Mouse (Mus musculus) lung, embryonic 14.5 days (tissue): ENCODE data around the gene Dock8. TPM values are rescaled to one million over a fixed set of nuclear protein-coding genes. Genes with fewer than 3 reads are reported as not detected.

ENCODE experiments used
- ATAC-seq: fragments of 200-750 bp; cut with Nextera tagmentation; 2 replicates; pipeline ENCODE4 v1.8.0; 2017; ENCODE audit warnings: mild to moderate bottlenecking, moderate TSS enrichment, moderate library complexity; ENCODE audit not compliant: insufficient read depth
- DNase-seq: peaks from one replicate; pipeline ENCODE4 v3.0.0-alpha.2; 2015
- H3K27ac ChIP-seq: fragments of 300-500 bp; sonication (generic); 2 replicates; pipeline ENCODE4 v1.5.1; 2014; ENCODE audit warnings: low read depth, mild to moderate bottlenecking, moderate library complexity
- H3K27me3 ChIP-seq: fragments of 300-500 bp; sonication (generic); 2 replicates; pipeline ENCODE4 v1.6.1; 2014; ENCODE audit warnings: low read length, control low read depth; ENCODE audit not compliant: insufficient read depth
- H3K36me3 ChIP-seq: fragments of 300-500 bp; sonication (generic); 2 replicates; pipeline ENCODE4 v1.6.1; 2014; ENCODE audit warnings: control low read depth; ENCODE audit not compliant: insufficient read depth
- H3K4me1 ChIP-seq: fragments of 300-500 bp; sonication (generic); 2 replicates; pipeline ENCODE4 v1.6.1; 2014; ENCODE audit warnings: antibody characterized with exemption, control low read depth; ENCODE audit not compliant: insufficient read depth
- H3K4me2 ChIP-seq: fragments of 300-500 bp; sonication (generic); 2 replicates; pipeline ENCODE4 v1.6.1; 2014; ENCODE audit warnings: mild to moderate bottlenecking
- H3K4me3 ChIP-seq: fragments of 300-500 bp; sonication (generic); 2 replicates; pipeline ENCODE4 v1.5.1; 2014; ENCODE audit warnings: low read depth, low read length
- H3K9ac ChIP-seq: fragments of 300-500 bp; sonication (generic); 2 replicates; pipeline ENCODE4 v1.6.1; 2014
- H3K9me3 ChIP-seq: fragments of 300-500 bp; sonication (generic); 2 replicates; pipeline ENCODE4 v1.6.1; 2016; ENCODE audit warnings: low read depth, low read length, control low read depth
- CTCF ChIP-seq: IDR thresholded peaks from 2 replicates; pipeline ENCODE4 v1.5.1; 2016; ENCODE audit warnings: antibody characterized with exemption, low read depth
- WGBS: fragments of 180-500 bp; shearing (Covaris S2); extraction: QIAGEN DNeasy Blood & Tissue Kit; methylation state at CpG from one replicate; pipeline ENCODE4 v1.1.7; 2014; 5-methylcytosine and 5-hydroxymethylcytosine counted together
- polyA plus RNA-seq: library from polyadenylated mRNA; unstranded; fragments of >200 nt; fragmentation: Nextera tagmentation; extraction: Ambion mirVana; gene quantifications from 2 replicates; pipeline ENCODE4 v1.2.1, GENCODE M21; 2014

Dock8 gene
- polyA plus RNA-seq, 1 experiment from 2014 or later: 4.4 TPM

DNA sequence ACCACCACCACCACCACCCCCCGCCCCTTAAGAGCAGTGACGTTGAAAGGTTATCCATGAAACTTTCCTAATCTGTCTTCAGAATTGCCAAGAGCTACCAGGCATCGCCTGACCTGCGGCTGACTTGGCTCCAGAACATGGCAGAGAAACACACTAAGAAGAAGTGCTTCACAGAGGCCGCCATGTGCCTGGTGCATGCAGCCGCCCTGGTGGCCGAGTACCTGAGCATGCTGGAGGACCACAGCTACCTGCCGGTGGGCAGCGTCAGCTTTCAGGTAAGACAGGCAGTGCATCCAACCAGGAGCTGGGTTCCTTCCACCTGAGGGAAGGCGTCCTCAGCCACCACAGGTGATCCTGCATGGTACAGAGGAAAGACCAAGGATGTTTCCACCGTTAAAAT is 177.4 kb downstream of the Dock8 start:
- Histone ChIP-seq H3K9me3 (no peaks in the 10 kb centered on the region), H3K4me3 (no peak overlapping the region), H3K27ac (no peak overlapping the region), H3K4me1 (no peaks in the 10 kb centered on the region), H3K27me3 (no peaks in the 10 kb centered on the region), H3K36me3 (no peaks in the 10 kb centered on the region), H3K9ac (no peak overlapping the region), H3K4me2 (no peak overlapping the region)
- TF ChIP-seq CTCF: 0 out of 2 replicates have a peak, but pooled peaks have one; percentile 6
- 84% methylated on average over 11 of the region's 11 CpGs for WGBS
- DNase-seq: no peak
- no peak for ATAC-seq

DNA sequence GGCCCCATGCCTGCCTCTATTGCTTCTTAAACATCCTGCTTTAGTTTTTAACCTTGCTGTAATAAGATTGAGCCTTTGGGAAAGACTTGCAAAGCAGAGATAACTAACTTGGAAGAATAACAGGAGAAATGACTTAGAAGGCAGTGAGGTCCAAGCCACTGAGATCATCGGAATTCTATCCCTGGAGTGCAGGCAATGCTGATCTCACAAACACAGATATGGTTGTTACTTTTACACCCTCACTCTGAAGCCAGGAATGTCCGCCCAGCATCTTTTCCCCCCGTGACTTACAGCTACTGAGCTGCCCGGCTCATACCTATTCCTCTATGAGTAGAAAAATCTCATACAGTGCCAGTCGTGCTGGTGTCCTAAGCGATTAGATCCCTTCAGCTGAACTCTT is 180.7 kb downstream of the Dock8 start:
- Histone ChIP-seq H3K9ac (no peak overlapping the region), H3K36me3 (no peaks in the 10 kb centered on the region), H3K27me3 (no peaks in the 10 kb centered on the region), H3K4me3 (no peak overlapping the region), H3K4me2 (no peak overlapping the region), H3K27ac (no peak overlapping the region), H3K4me1 (0 out of 2 replicates have a peak, but pooled peaks cover 2% of the 10 kb centered on the region), H3K9me3 (no peaks in the 10 kb centered on the region)
- no peak for ATAC-seq
- no peak for TF ChIP-seq CTCF
- WGBS: 67% methylated on average over 6 of the region's 6 CpGs
- DNase-seq: no peak

DNA sequence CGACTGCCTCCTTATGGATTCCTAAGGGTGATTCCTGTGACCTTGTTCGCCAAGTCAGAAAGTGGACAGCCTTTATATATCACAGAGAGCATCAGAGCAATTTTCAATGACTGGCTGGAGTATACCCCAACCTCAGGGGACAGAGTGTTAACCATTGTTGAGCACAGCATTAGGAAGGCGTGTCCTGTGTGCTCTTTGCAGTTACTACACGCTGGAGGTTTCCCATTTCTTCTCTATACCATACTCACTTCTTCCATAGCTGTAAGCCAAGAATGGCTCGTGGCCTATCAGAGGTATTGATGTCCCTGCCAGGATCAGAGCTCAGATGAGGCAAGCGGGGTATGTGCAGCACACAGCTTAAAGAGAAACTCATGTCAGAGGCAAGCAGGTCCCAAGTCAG is 181.2 kb downstream of the Dock8 start:
- no peaks in the 10 kb centered on the region for H3K27me3 ChIP-seq
- H3K4me1 ChIP-seq: 0 out of 2 replicates have a peak, but pooled peaks cover 7% of the 10 kb centered on the region
- no peak for TF ChIP-seq CTCF
- H3K27ac ChIP-seq: no peak overlapping the region
- H3K36me3 ChIP-seq: no peaks in the 10 kb centered on the region
- H3K4me2 ChIP-seq: no peak overlapping the region
- no peak for ATAC-seq
- no peak overlapping the region for H3K9ac ChIP-seq
- WGBS: 82% methylated on average over 6 of the region's 6 CpGs
- no peak overlapping the region for H3K4me3 ChIP-seq
- H3K9me3 ChIP-seq: no peaks in the 10 kb centered on the region
- DNase-seq: no peak

DNA sequence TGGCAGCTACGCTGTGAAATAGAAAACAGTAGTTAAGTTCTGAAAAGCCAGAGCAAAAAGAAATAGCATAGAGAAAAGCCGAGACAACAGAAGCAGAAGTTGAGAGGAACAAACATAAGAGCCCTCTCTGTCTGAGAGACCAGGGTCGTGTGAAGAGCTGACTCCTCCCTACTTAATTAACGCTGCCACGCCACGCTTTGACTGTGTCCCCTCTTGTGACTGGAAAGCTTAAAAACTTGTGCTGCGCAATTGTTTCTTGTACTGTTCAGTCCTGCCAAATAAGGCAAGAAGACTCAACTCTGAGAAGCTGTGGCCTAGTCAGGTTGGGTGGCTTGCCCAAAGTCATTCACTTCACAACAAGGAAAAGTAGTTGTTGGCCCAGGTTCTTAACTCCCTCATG is 184.7 kb downstream of the Dock8 start:
- Histone ChIP-seq H3K9ac (no peak overlapping the region), H3K9me3 (no peaks in the 10 kb centered on the region), H3K4me3 (no peak overlapping the region), H3K27me3 (no peaks in the 10 kb centered on the region), H3K4me1 (peaks cover 15% of the 10 kb centered on the region; the same call in 1 of the 2 replicates), H3K4me2 (no peak overlapping the region), H3K36me3 (no peaks in the 10 kb centered on the region), H3K27ac (peak overlapping the region; percentile 0; the same call in 1 of the 2 replicates)
- no peak for TF ChIP-seq CTCF
- ATAC-seq (no peak), DNase-seq (no peak)
- 73% methylated on average over 7 of the region's 7 CpGs for WGBS

DNA sequence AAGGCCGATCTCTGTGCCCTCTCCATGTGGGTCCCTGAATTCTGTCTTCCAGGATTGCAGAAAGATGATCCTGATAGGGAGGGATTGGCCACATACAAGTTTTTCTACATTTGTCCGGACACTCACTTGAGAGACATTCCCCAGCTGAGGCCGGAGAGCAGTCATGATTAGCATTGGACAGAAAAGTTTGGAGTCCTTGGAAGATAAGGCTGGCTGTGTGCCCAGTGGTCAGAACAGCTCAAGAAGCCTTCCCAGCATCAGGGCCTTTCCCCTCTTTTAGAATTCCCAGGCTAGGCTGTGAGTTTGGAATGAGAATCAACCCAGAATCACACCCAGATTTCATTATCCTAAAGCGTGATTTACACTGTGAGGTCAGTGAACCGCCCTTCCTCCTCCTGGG is 187.0 kb downstream of the Dock8 start:
- Histone ChIP-seq H3K36me3 (no peaks in the 10 kb centered on the region), H3K9me3 (no peaks in the 10 kb centered on the region), H3K4me1 (peaks cover 15% of the 10 kb centered on the region; the same call in 1 of the 2 replicates), H3K4me3 (no peak overlapping the region), H3K9ac (no peak overlapping the region), H3K4me2 (no peak overlapping the region), H3K27ac (peak overlapping the region; percentile 37; the same call in 1 of the 2 replicates), H3K27me3 (no peaks in the 10 kb centered on the region)
- ATAC-seq (peak; percentile 33; the same call in 1 of the 2 replicates), DNase-seq (peak; percentile 87)
- WGBS: 54% methylated on average over 5 of the region's 5 CpGs
- TF ChIP-seq CTCF: no peak

DNA sequence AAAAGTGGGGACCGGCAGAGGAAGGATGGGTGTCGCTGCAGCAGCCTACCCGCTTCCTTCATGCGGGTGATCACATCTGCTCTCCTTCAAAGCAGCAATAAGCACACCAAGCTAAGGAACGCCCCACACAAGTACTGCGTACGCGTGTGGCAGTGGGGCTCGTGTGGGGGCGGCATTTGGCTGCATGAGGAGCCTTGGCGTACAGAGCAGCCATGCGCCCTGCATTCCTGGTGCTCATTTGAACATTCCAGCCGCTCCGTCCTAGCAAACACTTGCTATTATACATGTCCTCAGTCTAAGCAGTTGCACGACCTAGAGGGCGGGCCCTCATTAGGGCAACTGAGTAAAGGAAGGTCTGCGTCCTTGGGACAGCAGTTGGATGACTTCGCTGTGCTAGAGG is 188.3 kb downstream of the Dock8 start:
- Histone ChIP-seq H3K4me3 (no peak overlapping the region), H3K9me3 (no peaks in the 10 kb centered on the region), H3K4me1 (peaks cover 15% of the 10 kb centered on the region; the same call in 1 of the 2 replicates), H3K27me3 (no peaks in the 10 kb centered on the region), H3K27ac (no peak overlapping the region), H3K36me3 (no peaks in the 10 kb centered on the region), H3K9ac (no peak overlapping the region), H3K4me2 (no peak overlapping the region)
- no peak for TF ChIP-seq CTCF
- DNase-seq (peak; percentile 44), ATAC-seq (peak; percentile 42)
- WGBS: 56% methylated on average over 18 of the region's 18 CpGs

DNA sequence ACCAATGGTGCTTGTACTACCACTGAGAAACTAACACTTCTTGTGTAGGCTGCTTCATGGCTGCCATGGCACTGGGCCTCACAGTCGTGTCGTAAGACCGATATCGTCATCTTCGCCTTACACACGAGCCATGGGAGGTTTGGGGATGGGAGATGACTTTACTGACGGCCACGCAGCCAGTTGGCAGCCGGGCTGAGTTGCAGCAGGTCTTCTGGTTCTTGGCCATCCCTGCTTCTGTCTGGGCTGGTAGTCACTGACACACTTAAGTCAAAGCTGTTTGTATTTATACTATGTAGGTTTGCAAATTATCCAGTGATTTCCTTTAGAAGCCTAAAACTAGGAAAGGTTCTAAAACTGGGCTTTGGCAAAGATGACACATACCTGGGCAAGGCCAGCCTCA is 194.4 kb downstream of the Dock8 start:
- no peak overlapping the region for H3K9ac ChIP-seq
- no peak overlapping the region for H3K27ac ChIP-seq
- ATAC-seq (no peak), DNase-seq (no peak)
- H3K27me3 ChIP-seq: no peaks in the 10 kb centered on the region
- H3K36me3 ChIP-seq: no peaks in the 10 kb centered on the region
- no peaks in the 10 kb centered on the region for H3K4me1 ChIP-seq
- TF ChIP-seq CTCF: no peak
- H3K4me3 ChIP-seq: no peak overlapping the region
- no peak overlapping the region for H3K4me2 ChIP-seq
- no peaks in the 10 kb centered on the region for H3K9me3 ChIP-seq
- WGBS: 89% methylated on average over 9 of the region's 9 CpGs
